Mouse (Mus musculus): ENCODE results near the gene Slc31a1. TPM values are rescaled to one million over a fixed set of nuclear protein-coding genes. Genes with fewer than 3 reads are reported as not detected.

The Slc31a1 gene
- polyA plus RNA-seq, 1 experiment from 2014 or later = 49.0 TPM

DNA sequence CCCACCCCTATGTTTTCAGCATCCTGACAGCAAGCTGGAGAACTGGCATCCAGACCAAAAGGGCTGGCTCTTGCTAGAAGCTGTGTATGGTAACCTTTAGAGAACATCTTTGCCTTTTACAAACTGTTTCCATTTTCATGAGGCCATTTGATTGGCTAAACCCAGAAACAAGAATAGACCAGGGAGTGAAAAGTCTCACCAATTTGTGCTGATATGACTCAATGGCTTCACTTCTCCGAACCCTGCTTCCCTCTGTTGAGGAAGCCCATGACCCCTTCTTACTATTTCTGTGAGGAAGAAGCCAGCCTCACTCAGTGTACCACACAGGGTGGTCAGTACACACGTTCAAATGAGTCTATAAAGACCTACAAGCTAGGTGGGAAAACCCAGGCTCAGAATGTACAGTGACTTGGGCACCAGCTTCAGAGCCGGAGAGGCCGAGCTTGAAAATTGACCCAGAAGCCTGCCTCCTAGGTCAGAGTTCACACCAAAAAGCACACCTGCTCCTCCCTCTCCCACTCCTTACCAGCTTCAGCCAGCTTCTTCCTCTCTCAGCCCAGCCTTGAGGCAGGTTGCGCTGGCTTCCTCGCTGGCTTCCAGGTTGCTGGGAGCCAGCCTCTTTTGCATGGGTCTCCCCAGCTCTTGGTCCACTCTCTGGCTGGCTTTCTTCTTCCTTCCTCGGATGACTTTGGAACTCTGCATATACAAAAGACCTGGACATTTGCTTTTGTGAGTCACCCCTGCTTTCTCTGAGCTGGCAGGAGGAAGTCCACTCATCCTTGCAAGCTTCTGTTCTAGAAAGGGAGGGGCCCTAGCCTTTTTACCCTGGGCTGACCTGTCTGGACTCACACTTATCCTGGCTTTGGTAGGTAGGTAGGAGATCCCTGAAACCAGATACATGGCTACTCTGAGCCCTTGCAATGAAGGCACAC, 73.7 kb downstream of the Slc31a1 start:
- Histone ChIP-seq H3K27ac (replicated peaks; ENCODE audit: low read depth, low read length) (no peak overlapping the region), H3K27me3 (ENCODE audit: control insufficient read depth, insufficient read depth, low read length) (no peaks in the 10 kb centered on the region), H3K4me2 (ENCODE audit: low read depth, low read length) (no peak overlapping the region), H3K4me1 (ENCODE audit: control insufficient read depth, insufficient read depth, low read length) (no peaks in the 10 kb centered on the region), H3K9ac (replicated peaks; ENCODE audit: low read length) (no peak overlapping the region), H3K36me3 (replicated peaks; ENCODE audit: control insufficient read depth, insufficient read depth, low read depth, low read length) (no peaks in the 10 kb centered on the region), H3K4me3 (ENCODE audit: low read depth, low read length) (no peak overlapping the region), H3K9me3 (replicated peaks; ENCODE audit: control insufficient read depth, low read length) (no peaks in the 10 kb centered on the region)
- 77% methylated on average over 7 of the region's 7 CpGs for WGBS
- DNase-seq (ENCODE audit: low spot score) (no peak), ATAC-seq (replicated peaks; ENCODE audit: insufficient number of reproducible peaks, low FRiP score, low TSS enrichment, low read depth) (no peak)

DNA sequence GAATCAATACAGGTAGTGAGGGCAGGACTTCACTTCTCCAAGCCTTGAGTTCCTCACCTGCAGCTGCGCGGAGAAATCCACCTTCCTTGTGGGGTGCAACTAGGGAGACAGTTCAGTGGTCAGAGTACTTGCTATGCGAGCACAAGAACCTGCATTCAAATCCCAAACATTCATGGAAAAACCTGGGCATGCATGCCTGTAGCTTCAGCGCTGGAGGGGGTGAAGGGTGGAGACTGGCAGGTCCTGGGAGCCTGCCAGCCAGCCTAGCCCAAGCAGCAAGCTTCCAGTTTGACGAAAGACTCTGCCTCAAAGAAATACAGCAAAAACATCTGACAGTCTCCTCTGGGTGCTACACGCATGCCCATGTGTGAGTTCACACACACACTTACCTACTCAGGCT, 74.6 kb downstream of the Slc31a1 start, which contains the start of gene Rnf183:
Gene Rnf183, minus strand, starts transcription at position 172 of the 400 bp plus-strand sequence.
- no peak for ATAC-seq (replicated peaks; ENCODE audit: insufficient number of reproducible peaks, low FRiP score, low TSS enrichment, low read depth)
- Histone ChIP-seq H3K4me3 (ENCODE audit: low read depth, low read length) (no peak within 1 kb of the TSS), H3K36me3 (replicated peaks; ENCODE audit: control insufficient read depth, insufficient read depth, low read depth, low read length) (no peaks in the 10 kb centered on the region), H3K9ac (replicated peaks; ENCODE audit: low read length) (no peak within 1 kb of the TSS), H3K27ac (replicated peaks; ENCODE audit: low read depth, low read length) (no peak within 1 kb of the TSS), H3K4me1 (ENCODE audit: control insufficient read depth, insufficient read depth, low read length) (no peaks in the 10 kb centered on the region), H3K27me3 (ENCODE audit: control insufficient read depth, insufficient read depth, low read length) (no peaks in the 10 kb centered on the region), H3K9me3 (replicated peaks; ENCODE audit: control insufficient read depth, low read length) (no peaks in the 10 kb centered on the region), H3K4me2 (ENCODE audit: low read depth, low read length) (no peak within 1 kb of the TSS)
- 85% methylated on average over 6 of the region's 6 CpGs for WGBS
- DNase-seq (ENCODE audit: low spot score) = no peak

DNA sequence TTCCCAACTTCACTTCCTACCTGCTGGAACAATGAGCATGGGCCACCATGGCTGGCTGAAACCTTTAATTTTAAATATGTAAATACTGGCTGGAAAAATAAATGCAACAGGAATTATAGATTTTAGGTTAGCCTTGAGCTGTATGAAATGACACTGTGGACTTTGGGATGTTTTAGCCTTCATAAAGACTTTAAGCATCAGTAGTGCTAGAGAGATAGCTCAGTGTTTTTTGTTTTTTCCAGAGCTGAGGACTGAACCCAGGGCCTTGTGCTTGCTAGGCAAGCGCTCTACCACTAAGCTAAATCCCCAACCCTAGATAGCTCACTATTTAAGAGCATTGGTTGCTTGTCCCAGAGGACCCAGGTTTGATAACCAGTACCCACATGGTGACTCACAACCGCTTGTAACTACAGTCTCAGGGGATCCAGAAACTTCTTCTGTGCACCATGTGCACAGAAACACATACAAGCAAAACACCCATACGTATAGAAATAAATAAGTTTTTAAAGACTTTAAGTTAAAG, 76.8 kb downstream of the Slc31a1 start:
- Histone ChIP-seq H3K36me3 (replicated peaks; ENCODE audit: control insufficient read depth, insufficient read depth, low read depth, low read length) (no peaks in the 10 kb centered on the region), H3K4me1 (ENCODE audit: control insufficient read depth, insufficient read depth, low read length) (no peaks in the 10 kb centered on the region), H3K27me3 (ENCODE audit: control insufficient read depth, insufficient read depth, low read length) (no peaks in the 10 kb centered on the region), H3K4me3 (ENCODE audit: low read depth, low read length) (no peak overlapping the region), H3K9ac (replicated peaks; ENCODE audit: low read length) (no peak overlapping the region), H3K4me2 (ENCODE audit: low read depth, low read length) (no peak overlapping the region), H3K9me3 (replicated peaks; ENCODE audit: control insufficient read depth, low read length) (no peaks in the 10 kb centered on the region), H3K27ac (replicated peaks; ENCODE audit: low read depth, low read length) (no peak overlapping the region)
- whole genome bisulfite sequencing = 84% methylated on average over 3 of the region's 3 CpGs
- DNase-seq (ENCODE audit: low spot score) = no peak
- no peak for ATAC-seq (replicated peaks; ENCODE audit: insufficient number of reproducible peaks, low FRiP score, low TSS enrichment, low read depth)

DNA sequence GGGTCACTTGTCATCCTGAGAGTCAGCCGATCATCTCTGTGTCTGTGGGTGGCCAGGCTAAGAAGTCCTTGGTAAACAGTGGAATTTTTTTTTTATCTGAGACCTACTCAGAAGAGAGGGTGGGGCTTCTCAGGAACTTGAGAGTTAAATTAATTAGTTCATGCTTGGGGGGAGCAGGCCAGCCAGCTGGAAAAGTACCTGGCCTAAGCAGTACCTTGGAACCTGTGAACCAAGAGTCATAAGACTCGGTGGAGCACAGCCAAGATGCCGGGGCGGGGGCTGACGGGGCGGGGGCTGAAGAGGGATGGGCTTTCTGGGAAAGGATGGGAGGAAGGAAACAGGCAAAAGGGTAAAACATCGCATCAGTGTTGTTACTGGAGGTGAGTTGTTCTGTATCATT, 77.3 kb downstream of the Slc31a1 start:
- Histone ChIP-seq H3K4me3 (ENCODE audit: low read depth, low read length) (no peak overlapping the region), H3K4me2 (ENCODE audit: low read depth, low read length) (no peak overlapping the region), H3K4me1 (ENCODE audit: control insufficient read depth, insufficient read depth, low read length) (no peaks in the 10 kb centered on the region), H3K36me3 (replicated peaks; ENCODE audit: control insufficient read depth, insufficient read depth, low read depth, low read length) (no peaks in the 10 kb centered on the region), H3K9me3 (replicated peaks; ENCODE audit: control insufficient read depth, low read length) (no peaks in the 10 kb centered on the region), H3K27ac (replicated peaks; ENCODE audit: low read depth, low read length) (no peak overlapping the region), H3K27me3 (ENCODE audit: control insufficient read depth, insufficient read depth, low read length) (no peaks in the 10 kb centered on the region), H3K9ac (replicated peaks; ENCODE audit: low read length) (no peak overlapping the region)
- no peak for DNase-seq (ENCODE audit: low spot score)
- no peak for ATAC-seq (replicated peaks; ENCODE audit: insufficient number of reproducible peaks, low FRiP score, low TSS enrichment, low read depth)
- WGBS = 83% methylated on average over 7 of the region's 7 CpGs

DNA sequence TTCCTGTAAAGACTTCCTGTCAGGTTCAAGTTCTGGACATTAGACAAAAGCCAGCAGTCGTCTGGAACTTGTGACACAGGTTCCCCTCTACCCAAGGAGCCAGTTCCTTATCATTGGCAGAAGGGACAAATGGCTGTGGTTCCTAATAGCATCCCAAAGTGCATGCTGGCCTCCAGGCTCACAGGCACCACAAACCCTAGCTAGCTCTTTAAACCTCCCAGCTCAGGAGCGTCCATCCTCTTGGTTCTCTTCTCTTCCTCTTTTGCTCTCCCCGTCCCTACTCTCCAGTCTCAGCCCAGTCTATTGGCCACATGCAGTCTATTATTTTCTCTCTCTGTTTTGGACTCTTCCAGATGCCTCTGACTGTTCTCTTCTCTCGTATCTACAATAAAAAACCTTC, 79.3 kb downstream of the Slc31a1 start:
- no peak overlapping the region for H3K27ac ChIP-seq (replicated peaks; ENCODE audit: low read depth, low read length)
- H3K4me3 ChIP-seq (ENCODE audit: low read depth, low read length) = no peak overlapping the region
- no peak overlapping the region for H3K9ac ChIP-seq (replicated peaks; ENCODE audit: low read length)
- ATAC-seq (replicated peaks; ENCODE audit: insufficient number of reproducible peaks, low FRiP score, low TSS enrichment, low read depth) (no peak), DNase-seq (ENCODE audit: low spot score) (no peak)
- H3K4me2 ChIP-seq (ENCODE audit: low read depth, low read length) = no peak overlapping the region
- no peaks in the 10 kb centered on the region for H3K4me1 ChIP-seq (ENCODE audit: control insufficient read depth, insufficient read depth, low read length)
- H3K27me3 ChIP-seq (ENCODE audit: control insufficient read depth, insufficient read depth, low read length) = no peaks in the 10 kb centered on the region
- H3K9me3 ChIP-seq (replicated peaks; ENCODE audit: control insufficient read depth, low read length) = no peaks in the 10 kb centered on the region
- no peaks in the 10 kb centered on the region for H3K36me3 ChIP-seq (replicated peaks; ENCODE audit: control insufficient read depth, insufficient read depth, low read depth, low read length)
- 63% methylated on average over 4 of the region's 4 CpGs for WGBS

DNA sequence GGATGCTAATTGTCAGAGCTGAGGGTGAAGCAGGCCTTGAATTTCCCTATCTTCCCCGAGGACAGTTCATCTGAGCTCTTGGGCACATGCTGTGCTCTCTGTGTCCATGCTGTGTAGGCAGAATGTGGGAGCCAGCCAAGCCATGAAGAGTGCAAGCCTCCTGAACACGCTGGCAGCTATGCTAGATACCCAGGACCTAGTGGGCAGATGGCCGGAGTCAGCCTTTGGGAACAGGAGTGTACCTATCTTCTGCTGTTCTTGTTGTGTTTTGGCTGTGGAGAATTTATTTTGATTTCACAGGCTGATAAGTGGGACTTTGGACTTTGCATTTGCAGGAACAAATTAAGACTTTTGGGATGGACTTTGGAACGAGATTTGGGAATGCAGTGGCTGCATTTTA, 80.0 kb downstream of the Slc31a1 start:
- Histone ChIP-seq H3K4me1 (ENCODE audit: control insufficient read depth, insufficient read depth, low read length) (no peaks in the 10 kb centered on the region), H3K9me3 (replicated peaks; ENCODE audit: control insufficient read depth, low read length) (no peaks in the 10 kb centered on the region), H3K9ac (replicated peaks; ENCODE audit: low read length) (no peak overlapping the region), H3K4me2 (ENCODE audit: low read depth, low read length) (no peak overlapping the region), H3K36me3 (replicated peaks; ENCODE audit: control insufficient read depth, insufficient read depth, low read depth, low read length) (no peaks in the 10 kb centered on the region), H3K27me3 (ENCODE audit: control insufficient read depth, insufficient read depth, low read length) (no peaks in the 10 kb centered on the region), H3K4me3 (ENCODE audit: low read depth, low read length) (no peak overlapping the region), H3K27ac (replicated peaks; ENCODE audit: low read depth, low read length) (no peak overlapping the region)
- WGBS = 76% methylated on average over 4 of the region's 4 CpGs
- ATAC-seq (replicated peaks; ENCODE audit: insufficient number of reproducible peaks, low FRiP score, low TSS enrichment, low read depth) = no peak
- DNase-seq (ENCODE audit: low spot score) = no peak

DNA sequence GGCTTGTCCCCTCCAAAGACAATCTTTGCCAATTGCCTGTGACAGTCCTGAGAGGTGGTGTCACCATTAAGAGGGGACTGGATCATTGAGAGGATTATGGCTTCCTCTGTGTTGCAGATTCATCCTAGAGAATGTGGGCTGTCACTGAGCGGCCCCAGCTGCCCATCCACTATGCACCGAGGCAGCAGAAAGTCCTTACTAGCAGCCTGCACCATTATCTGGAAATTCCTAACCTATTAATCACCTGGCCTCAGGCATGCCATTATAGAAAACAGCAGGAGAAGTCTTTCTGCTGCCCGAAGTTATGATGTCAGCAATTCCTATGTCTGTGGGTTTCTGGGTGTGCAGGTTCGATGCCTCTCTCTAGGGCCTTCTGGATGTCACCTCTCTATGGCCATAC, 80.5 kb downstream of the Slc31a1 start:
- Histone ChIP-seq H3K9me3 (replicated peaks; ENCODE audit: control insufficient read depth, low read length) (no peaks in the 10 kb centered on the region), H3K36me3 (replicated peaks; ENCODE audit: control insufficient read depth, insufficient read depth, low read depth, low read length) (no peaks in the 10 kb centered on the region), H3K27ac (replicated peaks; ENCODE audit: low read depth, low read length) (no peak overlapping the region), H3K4me3 (ENCODE audit: low read depth, low read length) (no peak overlapping the region), H3K4me1 (ENCODE audit: control insufficient read depth, insufficient read depth, low read length) (no peaks in the 10 kb centered on the region), H3K27me3 (ENCODE audit: control insufficient read depth, insufficient read depth, low read length) (no peaks in the 10 kb centered on the region), H3K9ac (replicated peaks; ENCODE audit: low read length) (no peak overlapping the region), H3K4me2 (ENCODE audit: low read depth, low read length) (no peak overlapping the region)
- ATAC-seq (replicated peaks; ENCODE audit: insufficient number of reproducible peaks, low FRiP score, low TSS enrichment, low read depth) (no peak), DNase-seq (ENCODE audit: low spot score) (no peak)
- 71% methylated on average over 4 of the region's 4 CpGs for WGBS
